Mouse (Mus musculus): Measurements from ENCODE around the gene Surf4. TPM values are rescaled to one million over a fixed set of nuclear protein-coding genes. Genes with fewer than 3 reads are reported as not detected.

Gene Surf4
- total RNA-seq, 4 experiments from 2014 or later = 85.4 to 92.1 (median 86.7) TPM

- peak; percentile 58 for DNase-seq (ENCODE audit: low spot score)
Measured at GRCm38 (mm10) chr2:26930390-26930789, 3.3 kb downstream of the Surf4 start.

- no peak for DNase-seq (ENCODE audit: low spot score)
Measured at GRCm38 (mm10) chr2:26927745-26928476, 5.8 kb downstream of the Surf4 start.

DNA sequence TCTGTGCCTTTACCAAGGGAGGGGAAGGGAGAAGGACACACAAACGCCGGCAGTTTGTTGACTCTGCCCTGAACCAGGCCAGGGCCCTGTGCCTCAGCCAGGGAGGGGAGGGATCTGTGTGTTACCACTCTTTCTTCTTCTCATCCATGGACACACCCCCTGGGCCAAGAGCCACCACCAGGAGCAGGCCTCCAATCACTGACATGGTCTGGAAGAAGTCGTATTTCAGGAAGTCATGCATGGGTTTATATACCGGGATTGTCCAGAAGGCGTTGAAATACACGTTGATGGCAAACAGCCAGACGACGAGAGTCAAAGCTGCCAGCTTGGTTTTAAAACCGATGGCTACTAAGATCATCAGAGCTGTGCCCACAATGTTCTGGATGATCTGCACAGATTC is 11.9 kb downstream of the Surf4 start:
- DNase-seq (ENCODE audit: low spot score) = no peak

GRCm38 (mm10) chr2:26920190-26920855 is 13.4 kb downstream of the Surf4 start:
- no peak for DNase-seq (ENCODE audit: low spot score)

DNA sequence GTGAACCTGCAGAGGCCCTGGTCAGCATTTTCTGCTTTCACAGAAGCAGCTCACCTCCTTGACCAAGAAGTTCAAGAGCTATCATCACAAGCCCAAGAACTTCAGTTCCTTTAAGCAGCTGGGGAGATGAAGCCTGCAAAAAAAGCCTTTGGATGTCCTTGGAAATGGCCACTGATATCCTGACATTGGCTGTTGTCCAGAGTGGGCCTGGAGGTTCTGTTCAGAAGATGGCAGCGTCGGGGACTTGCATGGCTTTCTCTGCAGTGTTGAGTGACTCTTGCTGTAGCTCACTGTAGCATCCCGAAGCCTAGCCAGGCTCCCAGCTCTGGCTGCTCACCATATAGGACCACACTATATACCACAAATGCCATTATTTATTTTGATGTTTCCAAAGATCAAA is 14.0 kb downstream of the Surf4 start:
- DNase-seq (ENCODE audit: low spot score) = no peak

DNA sequence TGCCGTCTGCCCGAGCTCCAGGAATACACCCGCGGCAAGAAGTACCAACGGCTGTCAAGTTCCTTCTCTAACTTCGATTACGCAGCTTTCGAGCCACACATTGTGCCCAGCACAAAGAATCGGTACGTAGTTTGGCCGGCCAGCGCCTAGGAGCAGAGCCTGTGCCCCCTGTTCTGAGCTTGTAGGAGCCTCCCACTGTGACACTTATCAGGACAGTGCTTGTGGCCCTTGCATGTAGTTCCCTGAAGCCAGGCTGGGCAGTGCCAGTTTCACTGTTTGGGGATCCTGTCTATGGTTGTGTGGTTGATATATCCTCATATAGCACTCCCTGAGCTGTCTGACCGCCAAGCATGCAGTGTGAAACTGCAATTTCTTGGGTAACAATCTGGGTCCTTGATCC is 17.0 kb downstream of the Surf4 start:
- DNase-seq (ENCODE audit: low spot score) = no peak

- peak; percentile 84 for DNase-seq (ENCODE audit: low spot score)
Measured at GRCm38 (mm10) chr2:26915927-26916728, 17.6 kb downstream of the Surf4 start, which contains the start of the genes Surf2 and Surf1. Surf2 (plus strand) TSS chr2:26916367. Surf1 (minus strand) TSS chr2:26916530.

- DNase-seq (ENCODE audit: low spot score) = no peak
Measured at GRCm38 (mm10) chr2:26914148-26914941, 19.4 kb downstream of the Surf4 start.

GRCm38 (mm10) chr2:26913416-26914147 is 20.1 kb downstream of the Surf4 start:
- no peak for DNase-seq (ENCODE audit: low spot score)

- DNase-seq (ENCODE audit: low spot score) = no peak
Measured at GRCm38 (mm10) chr2:26912253-26912770, 21.4 kb downstream of the Surf4 start.

- DNase-seq (ENCODE audit: low spot score) = no peak
Measured at GRCm38 (mm10) chr2:26910994-26911765, 22.5 kb downstream of the Surf4 start.

DNA sequence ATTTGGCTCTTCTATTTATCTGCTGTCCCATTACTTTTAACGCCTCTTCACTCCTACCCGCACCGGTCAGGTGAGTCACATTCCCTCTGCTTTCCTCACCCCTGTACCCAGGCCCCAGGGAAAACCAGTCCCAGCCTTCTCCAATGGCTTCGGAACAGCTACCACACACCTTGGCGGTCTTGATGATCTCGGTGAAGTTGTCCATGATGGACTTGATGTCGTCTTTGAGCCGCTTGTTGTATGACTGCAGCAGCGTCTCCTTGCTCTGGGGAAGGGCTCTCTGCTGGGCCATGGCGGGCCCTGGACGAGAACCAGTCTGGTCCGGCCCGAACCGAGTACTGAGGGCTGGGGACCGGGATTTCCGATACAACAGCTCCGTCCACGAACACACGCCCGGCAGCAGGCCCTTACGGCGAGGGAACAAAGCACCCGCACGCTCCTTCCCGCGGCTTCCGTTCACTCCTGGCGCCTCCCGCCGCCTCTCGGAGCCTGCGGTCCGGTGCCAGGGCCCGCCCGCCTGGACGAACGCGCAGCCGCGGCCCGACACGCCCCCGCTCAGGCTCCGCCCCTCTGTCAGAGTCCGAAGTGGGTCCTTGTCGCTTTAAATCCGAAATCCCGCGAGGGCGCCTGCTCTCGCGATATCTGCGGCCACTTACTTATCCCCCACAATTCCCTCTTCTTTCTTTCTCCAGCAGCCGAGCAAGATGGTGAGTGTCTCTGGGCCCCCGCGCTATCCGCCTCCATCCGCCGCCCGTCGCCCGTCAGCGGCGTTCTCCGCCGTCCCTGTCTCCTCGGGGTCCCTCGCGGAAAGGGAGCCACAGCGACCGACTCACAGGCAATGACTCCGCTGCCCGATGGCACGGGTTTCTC is 23.4 kb downstream of the Surf4 start, which contains the start of the genes Med22 and Rpl7a:
Gene Med22 (minus strand): TSS at position 554 of the 870 bp plus-strand sequence.
Gene Rpl7a (plus strand): TSS at position 641 of the 870 bp plus-strand sequence.
- DNase-seq (ENCODE audit: low spot score) = peak; percentile 99

DNA sequence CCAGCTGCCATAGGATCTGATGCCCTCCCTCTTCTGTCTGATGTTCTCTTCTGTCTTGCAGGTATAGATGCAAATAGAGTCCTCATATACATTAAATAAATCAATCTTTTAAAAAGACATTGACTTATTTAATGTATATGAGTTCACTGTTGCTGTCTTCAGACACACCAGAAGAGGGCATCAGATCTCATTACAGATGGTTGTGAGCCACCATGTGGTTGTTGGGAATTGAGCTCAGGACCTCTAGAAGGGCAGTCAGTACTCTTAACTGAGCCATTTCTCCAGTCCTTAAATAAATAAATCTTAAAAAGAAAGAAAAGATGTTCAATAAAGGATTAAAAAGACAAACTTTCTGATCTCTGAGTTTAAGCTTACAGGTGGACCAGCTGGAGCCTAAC is 24.3 kb downstream of the Surf4 start:
- no peak for DNase-seq (ENCODE audit: low spot score)

- no peak for DNase-seq (ENCODE audit: low spot score)
Measured at GRCm38 (mm10) chr2:26908710-26909386, 24.9 kb downstream of the Surf4 start.

DNA sequence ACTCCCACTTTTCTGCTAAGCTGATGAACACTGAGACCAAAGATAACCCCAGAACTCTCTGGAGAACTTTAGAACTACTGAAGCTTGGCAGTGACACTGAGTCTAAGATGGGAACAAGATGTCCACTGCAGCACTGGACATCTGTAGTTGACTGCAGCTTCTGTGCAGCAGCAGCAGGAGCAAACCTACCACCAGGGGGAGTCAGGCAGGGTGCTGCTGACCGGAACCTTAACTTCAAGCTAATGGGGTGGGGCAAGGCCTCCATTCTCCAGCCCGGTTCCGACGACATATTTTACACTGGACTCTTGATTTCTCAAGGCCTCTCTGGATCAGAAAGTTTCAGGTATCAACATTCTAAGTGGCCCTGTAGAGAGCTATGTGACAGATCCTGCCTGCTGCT is 26.6 kb downstream of the Surf4 start:
- peak; percentile 28 for DNase-seq (ENCODE audit: low spot score)

GRCm38 (mm10) chr2:26906431-26906830 is 27.3 kb downstream of the Surf4 start:
- no peak for DNase-seq (ENCODE audit: low spot score)

DNA sequence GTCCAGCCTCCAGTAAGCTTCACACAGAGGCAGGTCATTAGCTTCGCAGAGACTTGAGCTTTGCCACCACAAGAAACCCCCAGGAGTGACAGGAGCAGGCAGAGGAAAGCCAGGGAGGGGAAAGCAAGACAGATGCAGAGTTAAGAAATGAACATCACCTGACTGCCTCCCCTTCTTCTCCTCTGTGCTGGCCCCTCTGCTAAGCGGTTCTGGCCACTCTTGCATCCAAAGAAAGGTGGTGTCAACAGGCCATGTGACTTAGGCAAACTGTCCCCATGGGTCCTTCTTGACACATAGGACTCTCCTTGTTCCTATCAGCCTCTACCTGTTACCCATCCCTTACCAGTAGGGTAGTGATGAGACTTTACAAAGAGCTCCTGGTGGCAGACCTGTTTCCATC is 27.8 kb downstream of the Surf4 start:
- DNase-seq (ENCODE audit: low spot score) = no peak

DNA sequence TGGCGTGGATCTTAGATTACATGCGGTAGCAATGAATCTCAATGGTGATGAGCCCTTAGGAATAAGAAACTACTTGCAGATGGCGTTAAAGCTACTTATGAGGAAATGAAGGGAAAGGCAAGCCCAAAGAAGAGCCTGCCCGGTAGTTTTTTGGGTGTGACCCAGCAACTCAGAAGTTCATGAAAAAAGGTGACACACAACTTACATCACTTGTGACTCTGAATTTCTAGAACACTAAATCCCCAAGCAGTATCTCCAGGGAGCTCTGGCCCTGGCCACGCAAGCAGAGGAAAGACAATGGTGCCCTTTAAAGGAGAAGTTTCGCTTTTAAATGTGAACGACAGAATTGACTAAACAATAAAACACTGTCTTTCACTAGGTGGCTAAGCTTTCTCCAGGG is 30.4 kb downstream of the Surf4 start:
- no peak for DNase-seq (ENCODE audit: low spot score)
